Mouse (Mus musculus) activated CD4-positive, CD25-positive, alpha-beta regulatory T cell, adult 4 months (primary cell): ENCODE measurements around the gene Map3k14. TPM values are rescaled to one million over a fixed set of nuclear protein-coding genes. Genes with fewer than 3 reads are reported as not detected.
"Not testable (repeated sequence)": the region's sequence is repeated elsewhere in the genome, so short reads cannot be mapped to it uniquely, and the experiment has no call there.

ENCODE experiments used
- ATAC-seq: one replicate; pipeline ENCODE4 v1.8.0; 2017
- polyA plus RNA-seq, 2 experiments: library from polyadenylated mRNA; unstranded; fragments of 100-300 nt; shearing (Covaris generic); gene quantifications; one replicate each; pipeline ENCODE4 v1.2.1; 2017

Gene Map3k14
- 10 to 100 TPM; 22.0 to 28.9 TPM for polyA plus RNA-seq

DNA sequence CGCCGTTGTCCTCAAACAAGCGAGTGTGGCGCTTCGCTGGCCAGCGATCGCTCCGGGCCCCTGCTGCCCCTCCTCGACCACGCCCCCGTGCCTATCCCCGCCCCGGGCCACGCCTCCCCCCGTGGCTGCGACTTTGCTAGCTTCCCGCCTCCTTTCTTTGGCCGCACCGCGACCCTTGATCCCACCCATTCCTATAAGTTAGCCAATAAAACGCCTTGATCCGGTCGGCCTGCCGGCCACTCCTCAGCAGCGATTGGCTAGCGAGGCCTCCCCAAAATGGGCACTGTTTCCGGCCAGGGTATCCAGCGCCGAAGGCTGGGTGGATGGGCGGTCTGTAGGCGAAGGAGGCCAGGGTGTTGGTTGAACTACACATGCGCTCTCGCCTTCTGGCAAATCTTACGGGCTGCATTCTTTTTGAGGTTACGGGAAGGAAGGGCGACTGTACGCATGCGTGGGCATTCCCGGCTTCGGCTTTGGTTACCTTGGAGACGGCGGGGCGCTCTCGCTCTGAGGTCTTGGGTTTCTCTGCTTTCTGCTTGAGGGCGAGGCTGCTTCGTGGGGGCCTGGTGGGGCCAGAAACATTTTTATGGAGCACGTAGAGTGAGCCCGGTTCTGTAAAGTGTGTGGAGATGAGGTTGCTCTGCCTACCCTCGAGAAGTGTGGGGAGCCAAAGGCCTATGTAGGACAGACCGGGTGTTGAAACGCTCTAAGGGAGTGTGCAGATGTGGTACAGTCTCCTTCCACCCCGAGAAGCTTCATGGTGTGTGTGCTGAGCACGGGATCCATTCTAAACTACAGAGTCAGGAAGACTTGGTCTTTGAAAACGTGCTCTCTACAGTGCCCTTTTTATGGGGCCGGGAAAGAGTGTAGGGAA, at the start of gene Map3k14:
Gene Map3k14, minus strand, starts transcription at position 127 of the 874 bp plus-strand sequence.
- ATAC-seq = peak; percentile 88

DNA sequence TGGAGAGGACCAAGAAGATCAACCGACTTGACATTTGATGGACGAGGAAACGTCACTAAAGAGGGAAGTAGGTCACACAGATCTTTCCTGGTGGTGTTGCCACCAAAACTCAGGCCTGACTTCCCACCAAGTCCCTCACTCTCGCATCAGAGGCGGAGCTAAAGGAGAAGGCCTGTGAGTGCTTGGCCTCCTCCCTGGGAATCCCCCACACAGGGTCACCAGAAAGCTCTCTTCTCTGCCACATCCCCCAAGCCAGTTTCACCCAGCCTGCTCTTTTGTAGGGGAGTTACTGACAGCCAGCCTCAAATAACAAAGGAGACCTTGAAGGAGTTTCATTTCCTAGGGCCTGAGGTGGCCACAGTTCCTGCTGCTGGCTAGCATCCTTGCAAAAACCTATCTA, 48.1 kb upstream of the Map3k14 start:
- ATAC-seq = no peak

DNA sequence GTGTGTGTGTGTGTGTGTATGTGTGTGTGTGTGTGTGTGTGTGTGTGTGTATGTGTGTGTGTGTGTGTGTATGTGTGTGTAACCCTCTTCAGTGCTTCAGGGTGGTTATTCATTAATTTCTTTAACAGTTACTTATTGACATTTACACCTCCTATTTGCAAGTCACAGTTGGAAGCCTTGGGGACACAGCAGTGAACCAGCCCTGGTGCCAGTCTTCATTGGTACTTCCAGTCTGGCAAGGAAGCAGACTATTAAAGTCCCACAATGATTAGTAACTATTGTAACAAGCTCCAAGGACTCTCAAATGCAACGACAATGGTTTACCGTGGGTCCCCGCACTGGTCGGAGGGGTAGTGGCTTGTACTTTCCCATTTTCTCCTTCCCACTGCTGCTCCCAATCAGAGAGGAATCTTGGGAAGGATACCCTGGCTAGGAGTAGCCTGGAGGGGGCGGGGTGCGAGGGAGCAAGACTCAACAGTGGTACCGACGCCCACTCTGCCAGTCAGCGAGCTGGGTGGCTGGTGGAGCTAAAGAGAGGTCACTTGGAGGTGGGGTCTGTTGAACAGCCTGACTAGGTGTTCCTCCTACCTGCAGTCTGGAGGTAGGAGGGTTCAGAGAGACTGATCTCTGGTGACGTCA, 47.6 kb upstream of the Map3k14 start:
- ATAC-seq = no peak

DNA sequence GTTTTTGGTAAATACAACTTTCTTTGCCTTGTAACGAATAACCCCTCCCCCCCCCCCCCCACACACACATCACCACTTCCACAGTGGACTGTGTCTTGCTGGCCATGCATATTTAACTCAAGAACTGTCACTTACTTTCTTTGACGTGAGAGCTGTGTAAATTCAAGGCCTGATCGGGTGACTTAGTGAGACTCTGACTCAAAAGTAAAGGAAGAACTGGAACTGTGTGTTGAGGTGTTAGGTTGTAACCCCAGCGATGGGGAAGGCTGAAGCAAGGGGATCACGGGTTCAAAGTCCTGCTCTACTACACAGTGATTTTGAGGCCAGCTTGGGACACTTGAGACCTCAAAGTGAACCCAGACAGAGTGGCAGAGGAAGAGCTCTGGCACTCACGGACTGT, 46.3 kb upstream of the Map3k14 start:
- no peak for ATAC-seq

DNA sequence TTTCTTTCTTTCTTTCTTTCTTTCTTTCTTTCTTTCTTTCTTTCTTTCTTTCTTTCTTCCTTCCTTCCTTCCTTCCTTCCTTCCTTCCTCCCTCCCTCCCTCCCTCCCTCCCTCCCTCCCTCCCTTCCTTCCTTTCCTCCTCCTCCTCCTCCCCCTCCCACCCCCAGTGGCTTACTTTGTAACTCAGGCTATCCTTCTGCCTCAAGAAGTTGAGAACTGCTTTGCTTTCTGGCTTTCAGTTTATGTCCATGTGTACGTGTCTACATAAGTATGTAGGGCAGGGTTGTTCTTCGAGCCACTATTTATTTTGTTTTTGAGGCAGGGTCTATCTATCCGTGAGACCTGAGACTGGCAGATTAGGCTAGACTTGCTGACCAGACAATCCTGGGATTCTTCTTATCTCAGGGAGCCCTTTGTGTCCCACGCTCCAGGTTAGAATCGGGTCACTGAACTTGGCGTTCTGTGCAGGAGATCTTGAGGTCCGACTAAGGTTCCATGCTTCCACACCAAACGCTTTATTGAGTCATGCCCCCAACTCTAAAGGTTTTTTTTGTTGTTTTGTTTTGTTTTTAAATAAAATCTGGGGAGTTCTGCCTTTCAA, 45.5 kb upstream of the Map3k14 start:
- ATAC-seq = no peak

DNA sequence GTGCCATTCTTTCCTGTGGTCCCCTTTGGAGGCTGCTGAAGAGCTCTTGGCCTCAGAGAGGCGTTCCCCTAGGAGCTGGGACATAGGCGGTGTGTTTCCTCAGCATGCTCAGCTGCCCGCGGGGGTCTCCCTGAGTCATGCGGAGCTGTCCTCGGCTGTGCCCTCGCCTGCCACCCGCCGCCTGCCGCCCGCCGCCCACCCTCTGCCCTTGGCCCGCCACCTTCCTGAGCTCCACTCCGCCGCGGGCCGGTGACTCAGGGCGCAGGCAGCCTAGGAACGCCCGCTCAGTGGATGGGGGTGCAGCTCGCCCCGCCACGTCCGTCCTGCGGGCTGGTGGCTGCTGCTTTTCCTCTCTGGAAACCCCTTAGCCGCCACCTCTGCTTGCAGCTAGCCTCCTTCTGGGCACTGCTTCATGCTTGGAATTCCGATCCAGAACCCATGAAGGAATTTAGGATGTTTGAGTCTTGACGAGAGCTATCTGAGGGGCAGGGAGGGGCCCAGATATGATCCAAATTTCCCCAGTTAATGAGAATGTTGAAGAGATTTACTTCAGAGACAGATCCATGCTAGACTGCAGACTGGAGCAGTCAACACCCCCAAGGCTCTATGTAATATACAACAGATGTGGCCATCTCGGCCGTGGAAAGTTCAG, 44.8 kb upstream of the Map3k14 start:
- ATAC-seq = no peak

DNA sequence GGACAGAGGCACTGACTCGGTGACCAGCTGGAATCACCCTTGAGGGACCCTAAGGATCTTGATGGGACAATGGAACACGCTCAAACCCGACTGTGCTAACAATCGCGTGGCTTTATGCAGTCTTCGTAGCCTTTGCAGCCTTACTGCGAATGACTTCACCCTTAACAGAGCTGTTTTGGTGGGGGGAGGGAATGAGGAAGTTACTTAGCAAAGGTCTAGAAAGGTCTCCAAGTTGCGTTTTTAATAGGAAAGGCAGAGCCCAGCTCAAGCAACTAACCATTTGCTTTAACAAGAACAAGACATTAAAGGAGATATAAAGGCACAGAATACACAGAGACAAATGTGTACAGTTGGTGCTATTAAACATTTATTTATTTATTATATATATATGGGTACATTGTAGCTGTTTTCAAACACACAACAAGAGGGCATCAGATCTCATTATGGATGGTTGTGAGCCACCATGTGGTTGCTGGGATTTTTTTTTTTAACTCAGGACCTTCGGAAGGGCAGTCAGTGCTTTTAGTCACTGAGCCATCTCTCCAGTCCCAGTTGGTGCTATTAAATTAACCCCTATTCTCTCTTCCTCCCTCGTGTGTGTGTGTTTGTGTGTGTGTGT, 42.8 kb upstream of the Map3k14 start:
- ATAC-seq = no peak

DNA sequence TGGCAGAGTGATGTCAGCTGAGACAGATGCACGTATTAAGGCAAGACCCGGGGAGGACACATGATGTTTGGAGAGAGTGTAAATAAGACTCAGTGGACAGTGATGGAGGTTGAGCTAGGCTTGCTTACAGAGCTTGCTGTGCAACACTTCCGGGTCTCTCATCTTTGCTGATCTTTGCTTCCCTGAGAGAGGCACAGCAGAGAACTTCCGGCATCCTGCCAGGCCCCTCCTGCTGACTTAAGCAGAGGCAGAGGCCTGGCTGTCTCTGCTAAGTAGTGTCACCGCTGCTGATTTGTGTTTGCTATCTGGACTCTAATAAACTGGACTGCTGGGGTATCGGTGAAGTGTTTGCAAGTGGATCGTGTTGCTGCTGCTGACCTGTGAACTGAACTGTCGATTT, 40.6 kb upstream of the Map3k14 start:
- no peak for ATAC-seq

DNA sequence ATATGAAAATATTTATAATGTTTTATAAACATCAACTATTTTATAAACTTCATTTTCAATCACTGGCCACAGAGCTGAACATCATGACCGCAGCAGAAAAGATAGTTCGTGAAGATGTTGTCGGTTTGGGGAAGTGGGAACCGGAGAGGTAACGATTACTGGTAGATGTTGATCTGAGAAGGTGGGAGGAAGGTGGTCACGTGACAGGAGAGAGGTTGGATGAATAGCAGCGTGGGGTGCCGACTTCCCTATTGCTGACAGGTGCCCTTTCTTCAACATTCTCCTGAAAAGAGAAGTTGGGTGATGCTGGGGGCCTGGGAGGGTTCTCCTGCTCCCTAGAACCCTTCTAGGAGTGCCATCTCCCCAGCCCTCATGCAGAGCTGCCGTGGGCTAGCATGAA, 37.3 kb upstream of the Map3k14 start:
- ATAC-seq = no peak

DNA sequence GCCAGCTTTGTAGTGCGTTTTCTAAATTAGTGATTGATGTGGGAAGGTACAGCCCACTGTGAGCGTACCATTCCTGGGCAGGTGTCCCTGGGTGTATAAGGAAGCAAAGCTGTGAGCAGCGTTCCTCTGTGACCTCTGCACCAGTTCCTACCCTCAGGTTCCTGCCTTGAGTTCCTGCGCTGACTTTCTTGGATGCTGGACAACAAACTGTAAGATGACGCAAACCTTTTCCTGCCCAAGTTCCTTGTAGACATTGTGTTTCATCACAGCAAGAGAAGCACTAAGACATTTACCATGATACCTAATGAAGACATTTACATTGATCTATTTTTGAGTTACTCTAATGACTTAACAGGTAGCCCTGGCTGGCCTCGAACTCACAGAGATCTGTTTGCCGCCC, 27.5 kb upstream of the Map3k14 start:
- ATAC-seq = no peak

DNA sequence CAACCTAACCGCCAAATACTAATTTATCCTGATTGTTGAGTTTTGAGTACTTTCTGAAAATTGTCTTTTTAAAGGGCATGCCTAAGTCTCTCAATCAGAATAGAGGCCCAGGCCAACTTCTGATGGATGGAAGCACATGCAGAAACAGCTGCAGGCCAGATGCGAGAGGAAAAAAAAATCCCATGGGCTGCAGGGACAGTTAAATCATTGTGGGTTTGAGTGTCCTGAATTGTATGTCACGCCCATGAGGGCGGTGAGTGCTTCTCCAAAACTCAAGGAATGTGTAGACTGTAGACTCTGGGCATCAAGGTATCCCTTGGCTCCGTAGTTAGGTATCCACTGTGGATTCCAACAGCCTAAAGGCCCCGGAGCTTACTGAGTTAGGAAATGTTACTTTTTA, 26.8 kb upstream of the Map3k14 start:
- ATAC-seq = no peak

DNA sequence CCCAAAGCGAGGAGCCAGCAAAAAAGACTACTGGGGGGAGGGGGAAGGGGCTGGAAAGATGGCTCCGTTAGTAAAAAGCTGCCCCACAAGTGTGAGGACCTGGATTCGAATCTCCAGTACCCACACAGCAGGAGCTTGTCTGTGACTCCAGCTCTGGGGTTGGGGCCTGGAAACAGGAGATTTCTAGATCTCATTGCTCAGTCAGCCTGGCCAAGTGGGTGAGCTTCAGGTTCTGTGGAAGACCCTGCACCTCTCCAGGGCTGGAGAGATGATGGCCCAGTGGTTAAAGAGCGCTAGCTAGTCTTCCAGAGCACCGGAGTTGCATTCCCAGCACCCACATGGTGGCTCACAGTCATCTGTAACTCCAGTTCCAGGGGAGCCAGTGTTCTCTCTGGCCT, 25.6 kb upstream of the Map3k14 start:
- ATAC-seq = no peak

DNA sequence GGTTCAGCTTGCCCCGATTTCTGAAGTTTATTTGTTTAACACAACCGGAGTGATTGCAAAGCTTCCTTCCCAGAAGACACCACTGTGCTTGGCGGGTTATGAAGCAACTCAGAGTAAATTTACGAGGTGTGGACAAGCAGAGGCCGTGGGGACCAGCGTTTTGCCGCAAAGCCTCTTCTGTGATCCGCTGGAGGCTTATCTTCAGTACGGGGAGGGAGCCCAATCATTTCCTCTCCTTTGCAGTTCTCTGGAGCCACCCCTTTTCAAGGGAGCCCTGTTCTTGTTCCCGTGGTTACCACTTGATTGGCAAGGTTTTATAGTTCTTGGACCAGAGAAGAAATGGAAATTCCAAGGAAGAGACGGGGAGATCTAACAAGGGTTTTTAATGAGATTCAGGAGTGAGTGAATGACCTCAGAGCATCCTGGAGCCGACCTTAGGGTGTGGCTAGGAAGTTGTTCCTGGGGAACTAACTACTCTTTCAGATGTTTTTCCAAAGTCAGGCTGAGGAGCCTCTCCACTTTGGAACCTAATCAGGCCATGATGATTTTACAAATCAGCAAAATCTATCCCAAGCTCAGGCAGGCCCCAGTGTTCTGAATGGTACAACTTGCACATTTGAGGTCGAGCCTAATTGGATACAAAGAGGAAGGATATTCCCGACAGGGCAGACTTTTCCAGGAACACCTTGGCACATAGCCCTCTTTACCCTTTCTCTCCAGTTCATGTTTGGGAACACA, 25.0 kb upstream of the Map3k14 start:
- no peak for ATAC-seq

DNA sequence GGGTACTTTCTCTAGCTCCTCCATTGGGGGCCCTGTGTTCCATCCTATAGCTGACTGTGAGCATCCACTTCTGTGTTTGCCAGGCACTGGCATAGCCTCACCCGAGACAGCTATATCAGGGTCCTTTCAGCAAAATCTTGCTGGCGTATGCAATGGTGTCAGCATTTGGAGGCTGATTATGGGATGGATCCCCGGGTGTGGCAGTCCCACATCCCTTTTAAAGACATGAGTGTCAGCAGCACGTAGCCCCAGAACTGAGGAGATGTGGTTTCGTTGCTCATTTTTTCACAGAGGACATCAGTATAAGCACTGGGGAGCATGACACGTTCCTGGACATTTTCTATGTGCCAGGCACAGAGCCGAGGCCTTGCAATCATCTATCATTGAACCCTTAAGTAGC, 23.6 kb upstream of the Map3k14 start:
- not testable (repeated sequence) for ATAC-seq

DNA sequence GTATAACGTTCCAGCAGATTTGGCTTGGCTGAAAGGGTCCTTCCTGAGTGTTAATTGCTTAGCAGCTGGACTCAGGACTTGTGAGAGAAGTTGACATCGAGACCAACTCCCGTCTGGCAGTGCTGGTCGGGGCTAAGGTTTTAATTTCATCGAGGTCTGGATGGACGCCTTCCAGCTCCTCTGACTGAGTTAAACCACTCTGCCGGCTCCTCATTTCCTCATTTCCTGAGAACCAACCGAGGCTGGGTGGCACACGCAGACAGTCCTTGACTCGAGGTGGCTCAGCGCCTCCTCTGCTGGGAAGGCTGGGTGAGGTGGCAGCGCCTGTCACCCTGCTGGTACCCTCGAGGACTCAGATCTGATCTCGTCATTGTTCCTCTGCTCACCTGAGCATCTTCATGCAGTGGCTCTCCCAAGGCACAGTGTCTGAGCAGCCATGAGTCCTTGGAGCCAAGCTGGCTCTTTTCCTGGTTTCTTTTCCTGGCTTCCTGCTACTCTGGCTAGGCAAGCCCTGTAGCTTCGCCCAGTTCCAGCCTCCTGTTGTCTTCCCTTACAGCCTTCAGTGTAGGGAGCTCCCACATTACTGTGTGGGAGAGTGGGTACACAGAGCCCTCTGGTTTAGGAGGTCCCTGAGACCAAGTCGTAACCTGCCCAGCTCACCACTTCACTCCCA, 21.2 kb upstream of the Map3k14 start:
- ATAC-seq = no peak

DNA sequence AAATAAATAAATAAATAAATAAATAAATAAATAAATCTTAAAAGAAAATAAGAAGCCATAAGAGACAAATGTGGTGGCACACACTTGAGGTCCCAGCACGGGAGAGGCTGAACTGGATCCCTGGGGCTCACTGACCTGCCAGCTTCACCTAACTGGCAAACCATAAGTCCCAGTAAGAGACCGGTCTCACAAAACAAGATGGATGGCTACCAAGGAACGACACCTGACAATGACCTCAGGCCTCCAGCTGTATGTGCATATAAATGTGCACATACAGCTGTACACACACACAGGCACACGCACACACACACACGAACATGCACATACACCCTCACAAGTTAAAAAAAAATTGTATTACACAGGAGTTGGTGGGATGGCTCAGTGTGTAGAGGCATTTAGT, 19.6 kb upstream of the Map3k14 start:
- no peak for ATAC-seq

DNA sequence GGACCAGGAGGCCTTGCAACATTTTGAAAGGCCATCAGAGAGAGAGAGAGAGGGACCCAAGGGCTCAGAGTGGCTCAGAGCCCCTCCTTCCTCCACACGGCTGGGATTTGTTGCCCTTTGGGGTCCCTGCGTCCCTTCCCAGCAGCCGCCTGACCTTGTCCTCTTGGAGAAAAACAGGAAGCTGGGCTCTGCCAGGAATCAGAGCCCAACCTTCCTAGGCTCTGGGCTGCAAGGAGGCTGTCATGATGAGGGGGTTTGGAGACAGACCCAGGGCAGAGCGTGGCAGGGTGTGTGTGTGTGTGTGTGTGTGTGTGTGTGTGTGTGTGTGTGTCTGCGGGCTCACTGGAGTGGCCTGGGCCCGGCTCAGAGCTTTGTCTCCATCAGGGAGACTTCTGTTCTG, 18.7 kb upstream of the Map3k14 start:
- no peak for ATAC-seq

DNA sequence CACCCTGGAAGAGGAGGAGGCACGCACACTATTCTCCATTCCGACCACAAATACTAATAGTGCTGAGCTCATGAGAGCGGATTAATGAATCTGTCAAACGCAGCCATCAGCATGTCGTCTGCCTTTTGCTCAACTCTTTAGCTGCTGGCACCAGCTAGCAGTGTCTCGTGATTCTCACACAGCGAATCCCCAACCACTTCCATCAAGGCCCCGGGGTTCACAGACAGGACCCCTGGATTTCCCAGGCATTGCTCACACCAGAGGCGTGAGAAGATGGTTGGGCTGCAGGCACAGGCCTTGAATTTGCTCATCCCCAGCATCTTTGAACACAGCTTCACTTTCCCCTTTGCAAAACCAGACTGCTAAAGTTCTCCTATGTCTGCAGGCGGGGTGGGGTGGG, 18.0 kb upstream of the Map3k14 start:
- no peak for ATAC-seq

DNA sequence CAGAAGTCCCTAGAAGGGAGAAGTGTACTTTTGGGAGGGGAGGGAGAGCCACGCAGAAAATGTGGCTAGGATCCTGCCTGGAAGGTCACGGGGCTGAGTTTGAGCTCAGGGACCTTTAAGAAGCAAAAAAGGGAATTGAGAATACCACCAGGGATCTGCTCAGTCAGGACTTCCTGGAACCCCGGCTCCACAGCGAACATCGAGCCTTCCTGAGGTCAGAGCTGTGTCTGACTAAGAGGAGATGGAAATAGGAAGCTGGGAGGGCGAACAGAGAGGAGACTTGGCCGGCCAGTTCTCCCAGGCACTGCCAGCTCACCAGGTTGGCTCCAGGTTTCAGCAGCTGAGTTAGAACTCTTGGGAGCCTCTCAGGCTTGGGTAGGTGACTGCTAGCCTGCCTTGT, 14.5 kb upstream of the Map3k14 start:
- ATAC-seq = no peak

DNA sequence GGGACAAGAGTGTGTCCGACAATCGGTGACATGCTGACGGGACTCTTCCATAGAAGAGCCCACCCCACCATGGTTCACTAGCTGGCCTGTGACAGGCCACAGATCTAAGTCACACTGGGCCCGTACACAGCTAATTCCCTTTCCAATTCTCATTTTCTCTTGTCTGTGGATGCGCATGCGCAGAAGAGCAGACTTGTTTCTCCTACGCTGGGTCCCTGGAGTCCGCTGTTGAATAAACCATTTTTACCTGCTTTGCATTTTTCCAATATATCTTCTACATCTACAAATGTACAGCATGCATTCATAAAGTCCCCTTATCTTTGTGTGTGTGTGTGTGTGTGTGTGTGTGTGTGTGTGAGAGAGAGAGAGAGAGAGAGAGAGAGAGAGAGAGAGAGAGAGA, 9.2 kb upstream of the Map3k14 start:
- ATAC-seq = no peak

DNA sequence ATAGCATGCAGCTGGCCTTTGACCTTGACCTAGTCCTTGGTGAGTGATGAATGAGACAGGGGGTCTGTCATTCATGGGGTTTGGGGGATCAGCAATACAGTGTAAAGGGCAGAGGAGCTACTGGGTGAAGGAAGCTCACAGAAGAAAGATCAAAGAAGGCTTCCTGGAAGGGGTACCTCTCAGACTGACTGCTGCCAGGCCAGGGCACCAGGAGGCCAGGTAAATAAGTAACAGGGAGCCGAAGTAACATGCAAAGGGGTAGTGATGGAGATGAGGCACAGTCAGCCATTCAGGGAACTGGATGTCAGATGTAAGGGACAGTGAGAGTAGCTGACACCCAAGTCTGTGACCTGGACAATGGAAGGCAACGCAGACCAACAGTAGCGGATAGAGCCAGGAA, 5.6 kb upstream of the Map3k14 start:
- no peak for ATAC-seq

DNA sequence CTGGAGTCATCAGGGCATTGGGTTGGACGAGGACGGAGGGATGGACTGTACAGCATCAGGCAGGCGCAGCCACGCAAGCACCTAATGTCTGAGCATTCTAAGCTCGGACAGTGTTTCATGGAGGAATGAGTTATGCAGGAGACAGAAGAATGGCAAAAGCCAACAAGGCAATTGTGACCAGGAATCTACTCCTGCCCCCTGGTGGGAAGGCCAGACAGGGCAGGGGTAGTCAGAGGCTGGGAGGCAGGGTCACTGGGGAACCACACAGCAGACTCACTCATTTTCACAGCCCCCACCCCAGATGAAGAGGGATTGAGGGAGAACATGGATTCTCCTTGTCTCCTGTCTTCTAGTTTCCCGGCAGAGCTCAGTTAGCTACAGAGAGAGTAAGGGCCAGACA, 4.7 kb upstream of the Map3k14 start:
- no peak for ATAC-seq
